Mouse (Mus musculus): ENCODE measurements around the gene Fbl. TPM values are rescaled to one million over a fixed set of nuclear protein-coding genes. Genes with fewer than 3 reads are reported as not detected.
"Not testable (repeated sequence)": the region's sequence is repeated elsewhere in the genome, so short reads cannot be mapped to it uniquely, and the experiment has no call there.

Fbl gene
- total RNA-seq (2021) = 10 to 100 TPM; 44.0 to 49.0 TPM
- long read RNA-seq, experiment 1, transcript Fbl-201 (9 exons, 1,197 nt) = major isoform, 36 of 38 reads
- long read RNA-seq, experiment 1, partial matches to known transcripts = 0 of 38 reads
- long read RNA-seq, experiment 1, other reads (novel, unspliced or antisense) = 2 of 38 reads
- long read RNA-seq, experiment 2, transcript Fbl-201 (9 exons, 1,197 nt) = major isoform, 35 of 37 reads
- long read RNA-seq, experiment 2, partial matches to known transcripts = 2 of 37 reads
- long read RNA-seq, experiment 2, other reads (novel, unspliced or antisense) = 0 of 37 reads

DNA sequence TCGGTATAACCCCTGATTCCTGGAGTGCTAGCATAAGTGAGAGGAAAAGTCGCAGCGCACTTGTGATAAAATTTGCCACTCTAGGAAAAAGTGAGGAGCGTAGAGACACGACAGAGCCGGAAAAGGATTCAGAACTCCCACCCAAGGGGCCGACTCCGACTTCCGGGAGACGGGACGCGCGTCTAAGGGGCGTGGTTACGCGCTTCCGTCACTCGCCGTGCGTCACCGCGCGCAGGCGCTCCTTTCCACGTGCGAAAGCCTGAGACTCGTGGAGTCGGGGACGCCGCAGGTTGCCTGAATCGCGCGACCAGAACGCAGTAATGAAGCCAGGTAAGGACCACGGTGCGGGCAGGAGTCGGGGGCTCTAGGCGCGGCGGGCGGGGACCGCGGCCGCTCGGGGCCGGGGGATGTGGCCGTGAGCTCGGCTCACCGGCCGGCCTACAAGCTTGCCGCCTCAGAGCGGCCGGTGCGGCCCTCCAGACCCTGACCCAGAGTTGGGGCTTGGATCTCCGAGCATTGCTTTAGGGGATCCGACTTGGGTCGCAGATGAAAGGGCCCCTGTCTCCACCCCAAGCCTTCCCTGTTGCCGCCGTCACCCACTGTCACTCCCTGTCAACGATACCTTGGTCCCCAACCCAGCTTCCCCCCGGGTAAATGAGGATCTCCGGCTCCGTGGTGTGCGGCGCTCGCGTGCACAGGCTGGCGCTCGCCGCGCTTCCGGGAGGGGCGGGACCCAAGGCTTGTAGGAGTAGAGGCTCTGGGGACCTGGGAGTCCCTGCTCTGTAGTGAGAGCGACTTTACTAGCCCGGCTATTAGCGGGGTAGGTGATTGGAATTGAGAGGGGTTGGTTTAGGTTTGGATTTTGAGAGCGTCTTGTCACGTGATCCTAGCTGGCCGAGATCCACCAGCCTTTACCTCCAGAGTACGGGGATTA lies at the start of gene Fbl:
Gene Fbl (plus strand): TSS at position 222 of the 934 bp plus-strand sequence.
- DNase-seq = peak; percentile 88

DNA sequence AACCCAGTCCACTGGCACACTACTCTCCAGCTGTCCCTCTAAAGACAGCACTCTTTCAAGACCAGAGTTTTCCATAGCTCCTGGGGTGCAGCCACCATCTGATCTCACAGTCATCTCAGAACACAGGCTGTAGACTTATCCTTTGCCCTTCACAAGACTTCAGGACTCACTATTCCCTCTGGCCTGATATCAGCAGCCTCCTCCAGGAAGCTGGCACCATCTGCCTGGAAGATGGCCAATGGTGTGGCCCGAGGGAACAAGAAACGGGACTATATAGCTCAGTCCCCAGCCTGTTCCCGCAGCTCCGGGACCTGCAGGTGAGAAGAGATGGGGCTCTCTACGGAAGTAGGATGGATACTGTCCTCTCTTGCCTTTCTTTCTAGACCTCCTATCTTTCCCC lies 40.3 kb upstream of the Fbl start, which contains the start of gene 9530053A07Rik:
Gene 9530053A07Rik (plus strand): TSS at position 301 of the 400 bp plus-strand sequence.
- DNase-seq = no peak

DNA sequence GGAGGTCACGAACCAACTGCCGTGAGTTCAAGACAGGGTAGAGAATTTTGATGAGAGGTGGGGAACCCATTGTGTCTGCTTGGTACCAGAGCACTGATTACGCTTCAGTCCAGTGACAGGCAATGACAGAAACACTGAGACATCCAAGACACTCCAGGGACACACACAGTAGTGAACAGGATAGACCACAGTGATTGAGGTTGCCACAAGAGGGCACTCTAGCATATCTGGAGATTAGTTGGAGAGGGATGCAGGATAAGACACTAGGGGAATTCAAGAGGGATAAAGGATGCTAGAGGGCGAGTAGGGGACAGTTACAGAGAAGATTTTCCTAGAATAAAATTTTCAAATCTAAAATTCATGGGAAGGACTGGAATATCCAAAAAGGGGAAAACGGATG lies 31.9 kb upstream of the Fbl start:
- DNase-seq = peak; percentile 30

DNA sequence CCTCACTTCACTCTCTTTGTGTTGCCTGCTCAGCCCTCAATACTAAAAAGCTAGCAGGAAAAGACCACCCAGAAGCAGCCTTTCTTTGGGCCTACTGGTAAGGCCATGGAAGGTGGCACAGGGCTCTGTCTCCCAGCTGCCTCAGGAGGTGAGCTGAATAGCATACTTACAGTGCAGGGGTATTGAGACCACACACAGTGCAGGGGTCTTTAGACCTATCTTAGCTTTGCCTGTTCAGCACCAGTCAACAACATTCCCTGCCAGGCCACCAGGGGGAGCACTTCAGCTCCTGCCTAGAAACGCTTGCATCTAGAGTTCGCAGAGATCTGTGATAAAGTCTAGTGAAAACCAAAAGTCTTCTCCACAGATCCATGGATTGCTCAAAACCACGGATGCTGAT lies 21.2 kb upstream of the Fbl start:
- peak; percentile 80 for DNase-seq

DNA sequence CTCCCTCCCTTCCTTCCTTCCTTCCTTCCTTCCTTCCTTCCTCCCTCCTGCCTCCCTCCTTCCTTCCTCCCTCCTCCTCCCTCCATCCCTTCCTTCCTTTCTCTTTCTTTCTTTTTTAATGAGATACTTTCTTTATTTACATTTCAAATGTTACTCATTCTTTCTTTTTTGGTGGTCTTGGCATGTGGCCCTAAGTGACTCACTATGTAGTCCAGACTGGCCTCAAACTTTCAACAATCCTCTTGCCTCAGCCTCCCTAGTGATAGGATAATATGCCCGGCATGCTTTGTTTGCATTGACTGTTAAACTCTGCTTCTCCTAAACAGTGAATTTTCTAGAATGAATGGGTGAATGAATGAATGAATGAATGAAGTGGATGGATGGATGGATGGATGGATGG lies 19.7 kb upstream of the Fbl start:
- DNase-seq = no peak

DNA sequence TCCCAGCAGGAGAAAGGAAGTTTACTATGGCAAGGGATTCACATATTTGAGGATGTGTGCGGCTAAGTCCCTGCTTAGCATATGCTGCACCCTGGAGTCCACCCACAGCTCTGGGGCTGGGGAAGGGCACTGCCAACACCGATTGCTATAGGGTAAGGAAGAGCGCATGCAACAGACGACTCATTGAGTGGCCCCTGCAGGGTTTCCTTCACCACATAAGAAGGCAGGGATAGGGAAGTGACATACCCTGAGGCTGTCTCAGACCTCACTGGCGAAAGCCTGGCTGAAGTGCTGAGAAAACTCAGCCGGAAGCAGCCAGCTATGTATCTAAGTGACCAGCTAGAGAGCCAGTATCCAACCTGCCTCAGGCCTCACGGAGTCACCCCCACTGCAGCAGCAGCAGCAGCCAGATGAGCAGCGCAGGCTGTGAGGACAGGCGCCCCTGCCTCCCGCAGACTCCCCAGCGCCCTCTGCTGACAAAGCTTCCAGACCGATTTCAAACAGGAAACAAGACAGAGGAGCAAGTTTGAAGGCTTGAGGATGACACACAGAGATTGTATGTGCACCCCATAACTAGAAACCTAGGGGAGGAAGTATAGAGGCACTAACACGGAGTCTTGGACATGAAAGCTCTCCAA lies 17.8 kb upstream of the Fbl start:
- DNase-seq = peak; percentile 61

DNA sequence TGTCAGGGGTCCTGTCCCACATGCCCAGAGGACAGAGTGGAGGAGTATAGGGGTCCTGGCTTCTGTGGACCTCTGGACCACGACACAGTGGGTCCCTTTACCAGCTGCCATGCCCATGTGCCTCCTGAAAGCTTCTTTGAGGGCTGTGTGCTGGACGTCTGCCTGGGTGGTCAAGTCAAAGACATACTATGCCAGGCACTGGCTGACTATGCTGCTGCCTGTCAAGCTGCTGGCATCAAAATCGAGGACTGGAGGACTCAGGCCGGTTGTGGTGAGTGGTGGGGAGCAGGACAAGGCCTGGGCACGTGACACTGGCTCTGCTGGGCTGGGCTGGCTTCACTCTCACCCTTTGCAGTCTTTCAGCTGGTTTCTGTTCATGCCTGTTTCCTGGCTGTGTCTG lies 15.9 kb upstream of the Fbl start:
- DNase-seq = not testable (repeated sequence)

DNA sequence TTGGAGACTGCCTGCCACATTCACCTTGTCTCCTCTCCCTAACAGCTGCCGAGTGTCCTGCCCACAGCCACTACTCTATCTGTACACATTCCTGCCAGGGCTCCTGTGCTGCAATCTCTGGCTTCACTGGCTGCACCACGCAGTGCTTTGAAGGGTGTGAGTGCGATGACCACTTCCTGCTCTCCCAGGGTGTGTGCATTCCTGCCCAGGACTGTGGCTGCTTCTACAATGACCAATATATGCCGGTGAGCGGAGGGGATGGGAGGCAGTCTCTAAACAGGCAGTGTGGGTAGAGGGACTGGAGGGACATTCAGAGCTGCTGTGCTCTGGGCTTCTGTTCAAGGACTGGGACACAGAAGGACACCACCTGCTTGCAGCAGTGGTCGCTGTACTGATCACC lies 10.2 kb upstream of the Fbl start:
- DNase-seq = no peak

DNA sequence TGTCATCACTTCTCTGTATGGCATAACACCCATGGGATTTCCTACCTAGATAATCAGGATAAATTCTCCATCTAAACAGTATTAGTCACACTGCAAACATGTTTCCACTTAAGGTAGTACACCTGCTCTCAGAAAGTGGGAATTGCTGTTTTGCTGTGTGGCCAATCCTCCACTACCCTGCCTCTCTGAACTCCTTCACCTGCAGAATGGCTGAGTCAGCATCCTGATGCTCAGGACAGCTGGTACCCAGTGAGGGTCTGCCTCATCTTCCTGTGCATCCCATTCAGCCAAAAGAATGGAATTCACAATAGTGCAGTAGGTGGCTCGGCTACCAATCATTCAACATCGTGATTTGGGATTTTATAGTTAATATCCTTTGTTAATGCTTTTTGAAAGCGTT lies 9.6 kb upstream of the Fbl start:
- no peak for DNase-seq

DNA sequence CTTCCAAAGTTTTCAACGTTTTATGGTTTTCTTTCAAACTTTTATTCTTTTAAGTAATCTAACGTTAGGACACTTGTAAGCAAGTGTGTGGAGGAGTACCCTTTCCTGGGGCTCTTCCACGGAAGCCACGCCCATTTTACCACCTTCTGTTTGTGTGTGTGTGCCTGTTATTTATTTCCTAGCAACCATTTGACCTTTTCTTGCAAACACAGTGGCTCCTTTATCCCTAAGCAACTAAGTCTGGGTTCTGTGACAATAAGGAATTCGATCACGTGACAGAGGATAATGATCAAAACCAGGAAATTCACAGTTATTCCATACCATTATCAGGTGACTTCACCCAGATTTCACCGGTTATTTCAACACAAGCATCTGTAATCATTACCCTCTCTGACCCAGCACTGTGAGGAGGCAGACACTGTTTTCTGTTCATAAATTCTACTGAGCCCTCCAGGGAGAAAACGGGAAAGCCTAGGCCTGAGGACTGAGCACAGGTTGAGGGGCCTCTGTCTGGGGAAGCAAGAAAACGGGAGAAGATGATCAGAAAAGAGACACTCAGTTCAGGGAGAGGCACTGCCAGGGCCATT lies 8.3 kb upstream of the Fbl start:
- DNase-seq = no peak

DNA sequence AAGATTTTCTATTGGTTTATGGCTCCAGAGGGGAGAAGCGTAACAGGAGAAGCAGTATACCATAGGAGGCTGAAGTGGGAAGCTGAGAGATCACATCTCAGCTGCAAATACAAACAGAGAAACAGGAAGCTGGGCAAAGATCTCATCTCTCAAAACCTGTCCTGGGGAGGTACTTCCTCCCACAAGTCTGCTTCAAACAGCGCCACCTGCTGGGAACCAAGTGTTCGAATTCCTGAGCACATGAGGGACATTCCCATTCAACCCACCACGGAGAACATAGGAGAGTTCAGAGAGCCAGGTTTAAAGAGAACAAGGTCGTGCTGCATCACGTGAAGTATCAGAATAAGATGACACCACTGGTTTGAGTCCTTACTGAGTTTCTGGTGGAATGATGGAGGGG lies 4.1 kb upstream of the Fbl start:
- DNase-seq = no peak

DNA sequence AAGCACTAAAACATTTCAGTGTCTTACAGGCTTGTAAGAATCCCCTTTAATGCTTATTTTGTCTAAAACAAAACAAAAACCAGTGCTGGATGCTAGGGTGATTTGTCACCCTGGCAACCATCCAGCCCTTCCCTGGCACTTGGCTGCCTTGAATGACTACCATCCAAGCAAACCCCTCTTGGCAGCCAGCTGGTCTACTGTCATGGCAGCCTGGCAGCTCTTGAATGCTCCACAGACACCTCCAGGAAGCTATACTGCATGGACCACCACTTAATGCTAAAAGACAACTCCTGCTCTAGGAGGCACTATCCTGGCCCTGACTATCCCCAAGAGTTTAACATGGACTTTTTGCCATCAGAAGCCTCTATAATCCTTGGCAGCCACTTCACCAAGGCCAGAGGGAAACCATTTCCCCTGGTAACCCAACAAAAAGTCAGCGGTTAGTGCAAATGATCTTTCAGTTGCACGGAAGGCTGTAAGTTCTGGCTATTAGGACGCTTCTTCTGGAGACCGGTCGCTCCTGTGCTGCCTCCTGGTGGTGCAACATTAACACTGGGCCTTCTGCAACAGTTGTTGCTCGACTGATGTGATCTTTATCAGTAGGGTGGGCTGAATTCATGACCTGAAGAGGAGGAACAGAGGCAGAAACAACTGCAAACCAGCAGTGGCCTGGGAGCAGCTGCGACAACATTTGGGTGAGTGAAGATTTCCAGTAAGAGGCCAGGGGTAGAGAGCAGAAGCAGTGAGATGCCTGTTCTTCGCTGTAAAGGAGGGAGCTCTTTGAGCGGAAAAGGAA lies 992 bp upstream of the Fbl start:
- DNase-seq = peak; percentile 78

DNA sequence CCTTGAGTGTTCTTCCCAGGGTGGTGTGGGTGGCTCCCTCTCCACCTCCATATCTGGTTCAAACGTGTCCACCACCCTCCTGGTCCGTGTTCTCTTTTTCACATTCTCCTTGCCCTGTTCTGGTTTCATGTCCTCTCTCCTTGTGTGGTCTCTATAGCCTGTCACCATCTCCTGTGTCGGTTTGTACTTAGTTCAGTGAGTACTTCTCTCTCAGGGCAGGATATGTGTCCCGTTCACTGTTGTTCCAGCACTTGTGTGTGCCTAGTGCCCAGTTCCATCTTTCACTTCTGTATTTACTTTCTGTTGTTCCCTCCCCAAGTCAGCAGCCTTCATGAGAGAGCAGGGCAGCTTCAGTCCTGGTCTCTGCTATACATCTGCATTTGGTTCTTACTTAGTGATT lies 5.8 kb downstream of the Fbl start:
- DNase-seq = no peak

DNA sequence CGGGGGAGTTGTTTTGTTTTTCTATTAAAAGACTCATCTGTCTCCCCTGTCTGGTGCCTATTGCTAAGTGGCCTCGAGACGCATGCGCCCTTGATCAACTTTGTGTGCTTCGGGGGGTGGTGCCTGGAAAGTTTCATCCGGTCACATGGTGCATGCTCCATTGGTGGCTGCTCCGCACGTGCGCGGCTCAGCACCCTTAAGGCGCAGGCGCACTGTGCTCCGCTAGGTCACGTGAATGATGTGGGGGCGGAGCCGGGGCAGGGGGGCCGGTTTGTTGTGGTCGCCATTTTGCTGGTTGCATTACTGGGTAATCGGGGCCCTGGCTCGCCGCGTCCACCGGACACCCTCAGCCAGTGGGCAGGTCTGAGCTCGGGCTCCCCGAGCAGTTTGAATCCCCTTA lies 9.7 kb downstream of the Fbl start, which contains the start of gene Dyrk1b:
Gene Dyrk1b (plus strand): TSS at position 242 of the 400 bp plus-strand sequence.
- peak; percentile 98 for DNase-seq

DNA sequence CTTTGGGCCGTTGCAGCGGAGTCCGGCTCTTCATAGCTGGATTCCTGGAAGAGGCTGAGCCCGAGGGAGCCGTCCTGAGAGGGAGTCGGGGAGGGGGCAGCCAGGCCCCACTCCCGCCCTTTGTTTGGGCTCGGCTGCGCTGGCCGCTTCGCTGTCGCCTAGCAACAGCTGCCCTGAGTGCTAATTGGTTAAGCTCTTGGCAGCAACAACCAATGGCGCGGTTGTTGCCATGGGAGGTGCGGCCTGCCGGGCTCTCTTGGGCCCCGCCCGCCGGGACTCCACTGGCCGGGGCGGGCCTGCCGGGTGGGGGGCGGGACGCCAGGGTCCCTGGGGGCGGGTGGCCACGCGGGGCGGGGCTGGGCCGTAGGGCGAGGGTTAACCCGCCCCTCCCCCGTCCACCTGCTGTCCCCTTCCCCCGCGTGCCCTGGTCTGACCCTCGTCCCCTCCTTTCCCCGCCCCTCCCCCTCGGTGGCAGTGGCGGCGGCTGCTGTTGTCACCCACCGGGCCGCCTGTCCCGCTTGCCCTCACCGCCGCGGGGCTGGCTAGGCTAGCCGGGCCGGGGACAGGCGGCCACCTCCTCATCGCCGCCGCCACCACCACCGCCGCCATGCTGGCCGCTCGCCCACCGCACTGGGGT lies 10.3 kb downstream of the Fbl start:
- peak; percentile 92 for DNase-seq

DNA sequence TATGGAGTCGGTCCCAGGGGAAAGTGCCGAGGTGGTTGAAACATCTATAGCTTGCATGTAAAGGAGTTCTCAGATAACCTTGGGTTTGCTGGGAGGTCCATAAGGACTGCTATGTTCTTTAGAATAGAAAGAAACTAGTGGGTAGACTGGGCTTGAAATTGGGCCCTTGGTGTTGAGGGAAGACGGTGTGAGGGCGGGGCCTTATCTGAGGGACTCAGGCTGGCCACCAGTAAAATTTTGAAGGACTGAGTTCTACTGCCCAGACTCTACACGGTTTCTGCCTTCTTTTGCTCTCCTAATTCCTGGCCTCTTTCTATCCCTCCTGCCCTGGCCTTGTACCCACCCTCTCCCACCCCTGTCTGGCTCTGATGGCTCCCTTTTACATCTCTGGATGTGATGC lies 11.4 kb downstream of the Fbl start:
- DNase-seq = no peak

DNA sequence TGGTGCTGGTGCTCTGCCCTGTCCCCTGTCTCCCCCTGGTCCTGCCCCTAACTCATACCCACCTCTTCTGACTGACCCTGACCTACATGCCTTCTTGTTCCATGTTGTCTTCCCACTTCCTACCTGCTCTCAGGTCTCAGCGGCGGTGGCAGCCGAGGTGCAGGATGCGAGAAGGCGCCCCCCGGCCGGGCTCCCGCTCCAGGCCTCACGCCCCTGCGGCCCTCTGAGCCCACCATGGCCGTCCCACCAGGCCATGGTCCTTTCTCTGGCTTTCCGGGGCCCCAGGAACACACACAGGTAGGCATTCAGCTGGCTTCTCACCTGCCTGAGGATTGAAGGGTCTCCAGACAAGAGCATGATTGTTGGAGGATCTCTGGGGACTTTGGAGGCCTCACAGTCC lies 11.9 kb downstream of the Fbl start:
- no peak for DNase-seq

DNA sequence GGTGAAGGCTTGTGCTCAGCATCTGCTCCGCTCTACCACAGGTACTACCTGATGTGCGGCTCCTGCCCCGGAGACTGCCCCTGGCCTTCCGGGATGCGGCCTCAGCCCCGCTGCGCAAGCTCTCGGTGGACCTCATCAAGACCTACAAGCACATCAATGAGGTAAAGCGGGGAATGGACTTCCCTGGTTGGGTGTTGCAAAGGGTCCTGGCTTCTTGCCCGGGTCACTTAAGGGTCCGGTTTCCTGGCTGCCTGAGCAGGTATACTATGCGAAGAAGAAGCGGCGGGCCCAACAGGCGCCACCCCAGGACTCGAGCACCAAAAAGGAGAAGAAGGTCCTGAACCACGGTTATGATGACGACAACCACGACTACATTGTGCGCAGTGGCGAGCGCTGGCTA lies 12.8 kb downstream of the Fbl start:
- peak; percentile 51 for DNase-seq

DNA sequence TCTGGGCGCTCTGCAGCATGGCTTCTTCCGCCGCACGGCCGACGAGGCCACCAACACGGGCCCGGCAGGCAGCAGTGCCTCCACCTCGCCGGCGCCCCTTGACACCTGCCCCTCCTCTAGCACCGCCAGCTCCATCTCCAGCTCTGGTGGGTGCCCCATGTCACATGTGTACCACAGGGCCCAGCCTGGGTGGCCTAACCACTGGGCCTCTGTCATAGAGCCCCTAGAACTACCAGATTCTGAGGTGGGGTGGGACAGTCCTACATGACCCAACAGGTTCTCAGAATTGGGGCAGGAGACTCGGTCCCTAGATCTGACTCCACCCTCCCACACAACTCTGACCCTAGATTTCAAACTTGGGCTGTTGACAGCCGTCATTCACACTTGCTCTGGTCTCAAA lies 16.4 kb downstream of the Fbl start:
- no peak for DNase-seq

DNA sequence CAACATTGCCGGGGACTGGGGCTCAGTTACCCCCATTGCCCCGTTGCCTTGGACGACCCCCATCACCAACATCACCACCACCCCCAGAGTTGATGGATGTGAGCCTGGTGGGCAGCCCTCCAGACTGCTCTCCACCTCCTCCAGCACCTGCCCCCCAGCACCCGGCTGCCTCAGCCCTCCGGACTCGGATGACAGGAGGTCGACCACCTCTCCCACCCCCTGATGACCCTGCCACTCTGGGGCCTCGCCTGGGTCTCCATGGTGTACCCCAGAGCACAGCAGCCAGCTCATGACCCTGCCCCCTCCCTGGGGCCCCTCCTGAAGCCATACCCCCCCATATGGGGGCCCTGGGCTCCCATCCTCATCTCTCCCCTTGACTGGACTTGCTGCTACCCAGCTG lies 17.1 kb downstream of the Fbl start:
- no peak for DNase-seq

DNA sequence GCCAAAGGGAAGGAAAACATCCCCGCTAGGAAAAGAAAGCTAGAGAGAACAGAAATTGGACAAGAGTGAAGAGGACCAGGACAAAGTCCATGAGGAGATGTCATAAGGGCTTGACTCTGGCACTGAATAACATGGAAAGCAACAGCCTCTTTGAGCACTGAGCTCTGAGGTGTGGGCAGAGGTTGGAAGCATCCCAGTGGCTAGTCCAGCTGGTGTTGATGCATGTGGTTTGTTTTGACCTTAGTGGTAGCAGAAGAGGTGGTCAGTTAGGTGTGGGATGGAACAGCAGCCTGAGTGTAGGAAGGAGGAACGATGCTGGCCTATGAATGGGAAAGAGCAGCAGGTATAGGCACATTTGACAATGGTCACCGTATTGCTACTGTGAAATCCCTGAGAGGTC lies 22.0 kb downstream of the Fbl start:
- no peak for DNase-seq
